Mouse (Mus musculus): Measurements from ENCODE around the gene Sertad1.

- TF ChIP-seq POLR2A (IDR thresholded peaks at IDR 0.05; ENCODE audit: insufficient read depth, low read depth, low read length) = no peak
- no peak for TF ChIP-seq CTCF (IDR thresholded peaks at IDR 0.05)
Observed at GRCm38 (mm10) chr7:27514961-27515360, 28.3 kb downstream of the Sertad1 start.
